Mouse (Mus musculus) regulatory T cell (primary cell): Measurements from ENCODE around the gene Ints1.

Experiments used
- in situ Hi-C: fragments of 300-600 bp; cut with MboI, MseI; formaldehyde crosslinking; loops from one replicate; pipeline ENCODE4 v1.15.1; 2025; ENCODE audit warnings: high pct_unique_total_duplicates

The Ints1 gene

DNA sequence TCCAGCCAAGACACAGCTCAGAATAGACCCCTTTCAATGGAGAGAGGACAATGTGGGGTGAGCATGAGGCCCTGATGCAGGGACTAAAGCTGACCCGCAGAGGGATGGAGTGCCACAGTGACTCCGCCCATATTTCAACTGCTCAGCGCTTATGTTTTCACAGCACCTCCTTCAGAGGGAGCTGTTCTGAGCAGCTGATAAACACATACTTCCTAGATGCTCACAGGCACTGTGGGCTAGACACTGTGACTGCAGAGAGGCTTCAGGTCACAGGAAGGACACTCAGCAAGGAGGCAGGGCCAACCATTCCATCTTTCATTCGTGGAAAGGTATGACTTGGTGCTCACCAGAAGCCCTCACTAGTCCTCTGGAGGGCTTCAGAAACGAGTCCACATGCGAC, 52.8 kb downstream of the Ints1 start:
- in situ Hi-C loops: no loop called here

DNA sequence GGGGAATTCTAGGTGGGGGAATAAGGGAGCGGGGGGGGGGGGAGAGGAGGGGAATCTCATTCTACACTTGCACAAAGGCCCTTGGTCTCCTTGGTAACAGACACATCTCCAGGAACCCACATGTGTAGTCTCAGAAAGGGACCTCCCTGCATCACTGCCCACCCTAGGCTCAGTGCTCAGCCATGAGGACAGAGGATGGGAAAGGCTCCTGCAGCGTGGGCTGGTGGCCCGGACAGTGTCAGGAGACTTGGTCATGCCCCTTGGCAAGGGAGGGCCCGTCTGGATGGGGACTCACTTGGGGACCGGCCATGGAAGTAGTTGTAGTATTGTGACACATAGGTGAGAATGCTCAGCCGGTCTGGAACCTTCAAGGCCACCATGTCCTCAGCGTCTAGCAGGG, 56.5 kb downstream of the Ints1 start:
- in situ Hi-C loops: no loop called here

DNA sequence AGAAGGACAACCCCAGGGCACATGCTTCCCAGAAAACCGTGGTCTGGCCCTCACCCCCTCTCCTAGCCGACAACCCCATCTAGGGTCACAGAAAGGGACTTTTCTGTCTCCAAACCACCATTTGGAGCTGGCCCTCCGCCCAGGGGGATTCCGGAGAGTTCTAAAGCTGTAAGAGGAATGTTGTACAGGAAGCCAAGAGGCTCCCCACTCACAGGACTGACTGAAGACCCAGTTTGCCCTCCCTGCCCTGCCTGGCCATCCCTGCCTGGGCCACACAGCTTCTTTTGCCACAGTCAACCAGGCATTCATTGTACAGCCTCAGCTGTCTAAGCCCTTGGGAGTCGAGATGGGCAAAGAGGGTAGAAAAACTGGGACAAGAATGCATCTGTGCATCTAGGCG, 56.9 kb downstream of the Ints1 start:
- in situ Hi-C loops: no loop called here

DNA sequence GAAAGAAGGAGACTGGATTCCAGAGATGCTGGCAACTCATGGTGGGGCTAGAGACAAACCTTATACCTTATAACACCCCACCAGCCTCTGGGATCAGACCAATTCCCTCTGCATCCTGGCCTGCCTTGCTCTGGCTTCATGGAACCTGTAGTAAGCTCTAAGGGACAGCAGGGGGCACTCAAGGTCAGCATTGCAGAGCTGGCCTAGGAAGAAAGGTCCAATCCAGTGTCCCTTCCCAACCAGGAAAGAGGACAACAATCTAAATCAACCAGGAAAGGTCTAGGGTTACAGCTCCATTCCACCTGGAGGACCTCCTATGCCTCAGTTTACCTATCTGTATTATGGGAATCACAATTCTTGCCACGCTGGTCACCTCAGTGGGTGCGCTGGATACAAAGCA, 57.8 kb downstream of the Ints1 start:
- in situ Hi-C loops: no loop called here

DNA sequence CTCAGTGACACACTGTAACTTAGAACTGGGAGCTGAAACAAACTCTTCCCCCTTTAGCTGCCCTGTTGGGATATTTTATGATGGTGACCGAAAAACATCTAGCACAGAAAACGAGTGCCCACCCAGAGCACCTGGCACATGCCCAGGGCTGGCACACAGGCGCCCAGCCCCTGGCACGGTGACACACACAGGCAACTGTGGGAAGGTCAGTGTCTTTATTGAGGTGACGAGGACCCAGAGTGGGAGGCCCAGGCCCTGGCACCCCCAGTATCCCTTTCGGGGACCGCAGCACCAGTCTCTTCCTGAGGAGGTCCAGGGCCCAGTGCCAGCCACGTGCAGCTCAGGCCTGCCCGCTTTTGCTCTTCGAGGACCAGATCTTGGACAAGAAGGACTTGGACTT, 69.0 kb downstream of the Ints1 start:
- in situ Hi-C loops: no loop called here

DNA sequence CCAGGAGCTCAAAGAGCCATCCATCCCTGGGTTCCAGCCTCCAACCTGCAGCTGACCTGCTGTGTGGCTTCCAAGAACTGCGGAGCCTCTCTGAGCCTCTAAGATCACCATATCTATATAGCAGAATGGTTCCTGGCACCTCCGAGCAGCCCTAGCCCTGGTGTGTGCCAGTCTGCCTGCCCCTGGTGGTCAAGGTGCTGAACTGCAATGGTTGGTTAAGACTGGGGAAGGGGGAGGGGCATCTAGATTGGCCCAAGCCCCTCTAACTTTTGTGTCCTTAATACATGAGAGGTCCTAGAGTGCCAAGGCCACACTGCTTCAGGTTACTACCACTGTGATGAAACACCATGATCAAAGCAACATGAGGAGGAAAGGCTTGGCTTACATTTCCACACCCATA, 72.6 kb downstream of the Ints1 start:
- in situ Hi-C loops: no loop called here

DNA sequence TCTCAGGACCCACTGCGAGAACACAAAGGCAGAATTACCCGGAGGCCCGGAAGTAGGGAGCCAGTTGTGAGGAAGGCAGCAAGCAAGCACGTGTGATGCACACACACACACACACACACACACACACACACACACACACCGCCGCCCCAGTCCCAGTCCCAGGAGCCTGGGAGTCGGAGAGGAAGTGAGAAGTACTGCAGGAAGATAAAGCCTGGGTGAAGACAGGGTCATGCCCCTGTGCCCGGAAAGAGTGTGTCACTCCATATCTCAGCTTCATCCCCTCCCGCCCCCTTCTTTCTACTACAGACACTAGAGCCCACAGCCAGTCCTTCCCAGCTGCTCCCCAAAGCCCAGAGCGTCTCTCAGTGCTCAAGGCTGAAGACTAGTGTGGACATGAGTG, 73.2 kb downstream of the Ints1 start:
- in situ Hi-C loops: no loop called here
